Mouse (Mus musculus) MEL (cell line): ENCODE measurements around the gene Tulp4.

Source experiments
- E2F4 ChIP-seq: IDR thresholded peaks from 2 replicates; pipeline ENCODE4 v1.6.1; 2011; ENCODE audit warnings: low read depth, low read length, improper control_type of control experiment, borderline replicate concordance
- ELF1 ChIP-seq: IDR thresholded peaks from 2 replicates; pipeline ENCODE4 v1.6.1; 2014; ENCODE audit warnings: low read depth, mild to moderate bottlenecking, inconsistent platforms, low read length, improper control_type of control experiment, moderate library complexity

DNA sequence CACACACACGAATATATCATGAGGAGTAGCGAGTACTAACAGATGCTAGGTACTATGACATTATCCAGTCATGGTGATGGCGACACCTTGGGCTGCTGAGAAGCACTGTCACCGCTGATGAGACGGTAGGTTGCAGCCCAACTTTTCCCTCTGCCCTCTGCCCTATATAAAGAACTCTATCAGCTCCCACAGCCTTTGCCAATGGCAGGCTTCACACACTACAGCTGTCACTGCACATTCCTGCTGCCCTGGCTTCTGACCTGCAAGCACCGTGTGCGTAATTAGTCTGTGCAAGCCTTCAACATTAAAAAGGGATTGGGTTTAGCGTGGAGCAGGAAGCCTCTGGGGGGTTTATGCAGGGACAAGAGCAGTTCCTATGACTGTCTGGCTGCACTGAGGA is 43.4 kb upstream of the Tulp4 start:
- TF ChIP-seq ELF1 (no peak), E2F4 (no peak)
